Mouse (Mus musculus): Measurements from ENCODE around the gene Msh2.

DNA sequence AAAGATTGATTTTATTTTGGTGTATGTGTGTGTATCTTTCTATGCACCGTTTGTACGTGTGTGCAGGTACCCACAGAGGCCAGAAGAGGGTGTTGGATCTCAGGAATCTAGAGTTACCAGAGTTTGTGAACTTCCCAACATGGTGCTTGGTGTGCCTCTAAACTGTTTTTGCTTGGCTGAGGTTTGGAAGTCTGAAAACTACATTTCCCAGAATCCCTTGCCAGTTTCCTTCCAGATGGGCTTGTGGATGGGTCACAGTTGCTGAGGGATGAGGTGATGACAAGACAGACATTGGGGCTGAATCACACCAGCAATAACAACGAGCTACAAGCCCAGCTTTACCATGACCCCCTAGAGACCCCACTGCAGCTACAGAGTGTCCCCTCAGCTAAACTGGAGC lies 65.0 kb downstream of the Msh2 start:
- TF ChIP-seq CTCF (IDR thresholded peaks at IDR 0.05; ENCODE audit: insufficient read depth, low read depth, low read length): no peak
- no peak for TF ChIP-seq POLR2A (IDR thresholded peaks at IDR 0.05; ENCODE audit: insufficient read depth, low read depth, low read length)

All from olfactory bulb, adult 2 months (tissue).